ENCODE assay signal across 17 mouse cellular contexts in genomic region chr12:110539346-110539745, GRCm38 (mm10).
DNase-seq lines count a peak whose midpoint lies in the region; ATAC-seq and TF ChIP-seq lines count a peak whose summit lies in the region.
"Had no signal": no experiment of that assay in that cellular context is flagged by ENCODE, and none has a peak within 500 bp of the region (broad histone marks: within the 10 kb centered on the region; RNA-seq: fewer than 3 reads in every experiment).

No protein-coding gene starts in this region.

- no peak for TF ChIP-seq CTCF in kidney, adult 2 months (conservative IDR thresholded peaks at IDR 0.05; ENCODE audit: insufficient read depth, insufficient read length, low read depth, low read length)

- peak; percentile 46 for DNase-seq in kidney, adult 2 months
- DNase-seq in kidney, adult 18-20 months: no peak
- peak; percentile 37 to 44 for DNase-seq in kidney, postnatal 36 days
- peak; percentile 30 for DNase-seq in lung, postnatal 36 days
- DNase-seq in lung, postnatal 4 days: no peak
- DNase-seq in hindbrain, embryonic 10.5 days (ENCODE audit: low spot score): no peak
- DNase-seq: adrenal gland, postnatal 25 days; cerebellum, adult 18-20 months; cerebellum, adult 9-11 months; cerebellum, postnatal 36 days; gastrocnemius, postnatal 10 days; heart, adult 2 months had no signal

- no peak for ATAC-seq in kidney, embryonic 14.5 days (ENCODE audit: low FRiP score, low TSS enrichment)
- ATAC-seq: forebrain, embryonic 16.5 days had no signal

- H3K4me3 ChIP-seq in kidney, adult 2 months (ENCODE audit: insufficient read depth, low read depth, low read length): no peak overlapping the region
- no peak overlapping the region for H3K4me3 ChIP-seq in kidney, embryonic 14.5 days (ENCODE audit: low read length)
- no peak overlapping the region for H3K4me3 ChIP-seq in hindbrain, embryonic 10.5 days
- H3K4me3 ChIP-seq: embryonic facial prominence, embryonic 13.5 days; forebrain, embryonic 12.5 days; heart, adult 2 months; heart, embryonic 12.5 days had no signal

- 58% methylated on average over 10 of the region's 10 CpGs for WGBS in kidney, adult 2 months
- 88% methylated on average over 10 of the region's 10 CpGs for WGBS in kidney, embryonic 14.5 days
- WGBS in hindbrain, embryonic 10.5 days: 94% methylated on average over 10 of the region's 10 CpGs

- no peak overlapping the region for H3K27ac ChIP-seq in kidney, adult 2 months (ENCODE audit: insufficient read depth, low read depth, low read length)
- no peak overlapping the region for H3K27ac ChIP-seq in kidney, embryonic 14.5 days (ENCODE audit: low read depth, low read length)
- H3K27ac ChIP-seq in hindbrain, embryonic 10.5 days: no peak overlapping the region
- H3K27ac ChIP-seq: embryonic facial prominence, embryonic 13.5 days; forebrain, embryonic 12.5 days; heart, adult 2 months had no signal

- H3K9ac ChIP-seq in kidney, embryonic 14.5 days (ENCODE audit: low read depth, low read length): no peak overlapping the region
- H3K9ac ChIP-seq: embryonic facial prominence, embryonic 13.5 days; forebrain, embryonic 12.5 days; heart, embryonic 12.5 days had no signal

- H3K4me1 ChIP-seq in kidney, adult 2 months (ENCODE audit: control insufficient read depth, insufficient read depth, low read length): peaks cover 14% of the 10 kb centered on the region; the same call in 1 of the 2 replicates
- H3K4me1 ChIP-seq in kidney, embryonic 14.5 days (ENCODE audit: control insufficient read depth, insufficient read depth, low read length): peaks cover 13% of the 10 kb centered on the region
- peaks cover 21% of the 10 kb centered on the region for H3K4me1 ChIP-seq in hindbrain, embryonic 10.5 days (replicated peaks)
- H3K4me1 ChIP-seq: embryonic facial prominence, embryonic 13.5 days; forebrain, embryonic 12.5 days had no signal

- H3K4me2 ChIP-seq in kidney, embryonic 14.5 days (replicated peaks; ENCODE audit: low read depth, low read length): no peak overlapping the region
- H3K4me2 ChIP-seq: embryonic facial prominence, embryonic 13.5 days; forebrain, embryonic 12.5 days; heart, embryonic 12.5 days had no signal

- no peaks in the 10 kb centered on the region for H3K36me3 ChIP-seq in kidney, adult 2 months (ENCODE audit: control insufficient read depth, insufficient read depth, low read length)
- H3K36me3 ChIP-seq in kidney, embryonic 14.5 days (ENCODE audit: control insufficient read depth, insufficient read depth, low read length): peaks cover 4% of the 10 kb centered on the region; the same call in 1 of the 2 replicates
- peaks cover 14% of the 10 kb centered on the region; the same call in 1 of the 2 replicates for H3K36me3 ChIP-seq in hindbrain, embryonic 10.5 days
- H3K36me3 ChIP-seq: forebrain, embryonic 12.5 days had no signal

- no peak for TF ChIP-seq POLR2A in kidney, adult 2 months (IDR thresholded peaks at IDR 0.05; ENCODE audit: low read depth, low read length)

- no peaks in the 10 kb centered on the region for H3K9me3 ChIP-seq in kidney, embryonic 14.5 days (ENCODE audit: control insufficient read depth, low read length)
- no peaks in the 10 kb centered on the region for H3K9me3 ChIP-seq in hindbrain, embryonic 10.5 days
- H3K9me3 ChIP-seq: embryonic facial prominence, embryonic 13.5 days; forebrain, embryonic 12.5 days; heart, embryonic 12.5 days had no signal

- no peaks in the 10 kb centered on the region for H3K27me3 ChIP-seq in kidney, adult 2 months (replicated peaks; ENCODE audit: control insufficient read depth, insufficient read depth, low read length)
- H3K27me3 ChIP-seq in kidney, embryonic 14.5 days (ENCODE audit: control insufficient read depth, insufficient read depth, low read length): no peaks in the 10 kb centered on the region
- H3K27me3 ChIP-seq in hindbrain, embryonic 10.5 days (ENCODE audit: insufficient read depth, poor library complexity, severe bottlenecking): no peaks in the 10 kb centered on the region
- H3K27me3 ChIP-seq: embryonic facial prominence, embryonic 13.5 days; forebrain, embryonic 12.5 days; heart, embryonic 12.5 days had no signal

Comparison
In these comparisons a context has a peak if more than half of its experiments do, and no peak if none do; other contexts are left out.
1. DNase-seq: peak in kidney, adult 2 months (single experiment), kidney, postnatal 36 days (2 of 2) and lung, postnatal 36 days (single experiment); none in kidney, adult 18-20 months (single experiment), lung, postnatal 4 days (0 of 2) and hindbrain, embryonic 10.5 days (single experiment).